Mouse (Mus musculus) spleen, postnatal 0 days (tissue): ENCODE measurements around the gene 3110021N24Rik. TPM values are rescaled to one million over a fixed set of nuclear protein-coding genes. Genes with fewer than 3 reads are reported as not detected.

ENCODE experiments used
- polyA plus RNA-seq: library from polyadenylated mRNA; unstranded; fragments of >200 nt; fragmentation: Nextera tagmentation; extraction: Ambion mirVana; gene quantifications from 2 replicates; pipeline ENCODE4 v1.2.1, GENCODE M21; 2015

3110021N24Rik gene
- polyA plus RNA-seq, result 0.64 and 1.2 TPM in 2 replicates

GRCm38 (mm10) chr4:108719349-108719748, at the start of gene 3110021N24Rik:
3110021N24Rik (plus strand) TSS chr4:108719649.

GRCm38 (mm10) chr4:108780057-108780863, 60.8 kb downstream of the 3110021N24Rik start, which contains the start of gene Zfyve9:
Zfyve9 (minus strand) TSS chr4:108780798.

Other genes with a start within 250 kb of the 3110021N24Rik start
- gene Prpf38a, start 140.3 kb upstream of the 3110021N24Rik start, polyA plus RNA-seq, result 50.2 and 50.6 TPM in 2 replicates
- gene Orc1, start 140.2 kb upstream of the 3110021N24Rik start, polyA plus RNA-seq, result 19.4 and 22.1 TPM in 2 replicates
- gene Cc2d1b, start 99.7 kb upstream of the 3110021N24Rik start, polyA plus RNA-seq, result 13.5 and 16.7 TPM in 2 replicates
- 1.2 and 1.6 TPM in 2 replicates for gene Zfyve9, start 61.1 kb downstream of the 3110021N24Rik start, polyA plus RNA-seq
- 73.4 and 83.8 TPM in 2 replicates for gene Btf3l4, start 114.0 kb downstream of the 3110021N24Rik start, polyA plus RNA-seq
- gene Txndc12, start 115.0 kb downstream of the 3110021N24Rik start, polyA plus RNA-seq, result 19.6 and 28.7 TPM in 2 replicates
- gene Kti12, start 128.1 kb downstream of the 3110021N24Rik start, polyA plus RNA-seq, result 48.6 and 52.7 TPM in 2 replicates
- gene A730015C16Rik, start 129.0 kb downstream of the 3110021N24Rik start, polyA plus RNA-seq, result 0.52 and 1.2 TPM in 2 replicates
- gene Rab3b, start 159.4 kb downstream of the 3110021N24Rik start, polyA plus RNA-seq, result 2.9 and 3.7 TPM in 2 replicates